Mouse (Mus musculus) stomach, embryonic 14.5 days (tissue): ENCODE measurements around the gene Cep57. TPM values are rescaled to one million over a fixed set of nuclear protein-coding genes. Genes with fewer than 3 reads are reported as not detected.
"Not testable (repeated sequence)": the region's sequence is repeated elsewhere in the genome, so short reads cannot be mapped to it uniquely, and the experiment has no call there.

Source experiments
- ATAC-seq: fragments of 200-750 bp; cut with Nextera tagmentation; 2 replicates; pipeline ENCODE4 v1.8.0; 2017; ENCODE audit warnings: low read depth, moderate TSS enrichment; ENCODE audit not compliant: insufficient number of reproducible peaks, insufficient read depth, low FRiP score
- H3K27ac ChIP-seq: fragments of 300-500 bp; sonication (generic); 2 replicates; pipeline ENCODE4 v1.5.1; 2014; ENCODE audit warnings: mild to moderate bottlenecking, low read length, moderate library complexity, mixed read lengths
- H3K27me3 ChIP-seq: fragments of 300-500 bp; sonication (generic); 2 replicates; pipeline ENCODE4 v1.6.1; 2014; ENCODE audit warnings: low read length, control low read depth, mixed read lengths; ENCODE audit not compliant: control insufficient read depth, insufficient read depth
- H3K36me3 ChIP-seq: fragments of 300-500 bp; sonication (generic); 2 replicates; pipeline ENCODE4 v1.6.1; 2014; ENCODE audit warnings: mild to moderate bottlenecking, control low read depth, low read length, moderate library complexity, mixed read lengths; ENCODE audit not compliant: control insufficient read depth, insufficient read depth
- H3K4me1 ChIP-seq: fragments of 300-500 bp; sonication (generic); 2 replicates; pipeline ENCODE4 v1.6.1; 2014; ENCODE audit warnings: low read length, control low read depth, mixed read lengths; ENCODE audit not compliant: control insufficient read depth, insufficient read depth
- H3K4me2 ChIP-seq: fragments of 300-500 bp; sonication (generic); replicated peaks from 2 replicates; pipeline ENCODE4 v1.6.1; 2014; ENCODE audit warnings: low read depth, low read length, control low read depth
- H3K4me3 ChIP-seq: fragments of 300-500 bp; sonication (generic); 2 replicates; pipeline ENCODE4 v1.5.1; 2014; ENCODE audit warnings: low read depth, low read length, control low read depth
- H3K9ac ChIP-seq: fragments of 300-500 bp; sonication (generic); replicated peaks from 2 replicates; pipeline ENCODE4 v1.6.1; 2014; ENCODE audit warnings: low read depth, mild to moderate bottlenecking, control low read depth, low read length, moderate library complexity, mixed read lengths
- H3K9me3 ChIP-seq: fragments of 300-500 bp; sonication (generic); 2 replicates; pipeline ENCODE4 v1.6.1; 2016; ENCODE audit warnings: low read depth, low read length, control low read depth; ENCODE audit not compliant: control insufficient read depth
- WGBS: fragments of 180-500 bp; shearing (Covaris S2); extraction: QIAGEN DNeasy Blood & Tissue Kit; methylation state at CpG from one replicate; pipeline ENCODE4 v1.1.7; 2014; 5-methylcytosine and 5-hydroxymethylcytosine counted together
- polyA plus RNA-seq: library from polyadenylated mRNA; unstranded; fragments of >200 nt; fragmentation: Nextera tagmentation; extraction: Ambion mirVana; gene quantifications from 2 replicates; pipeline ENCODE4 v1.2.1, GENCODE M21; 2014

Gene Cep57
- polyA plus RNA-seq, 1 experiment from 2014 or later = 64.7 TPM

- Histone ChIP-seq H3K9me3 (no peaks in the 10 kb centered on the region), H3K4me1 (peaks cover 15% of the 10 kb centered on the region; the same call in 1 of the 2 replicates), H3K9ac (no peak overlapping the region), H3K4me2 (no peak overlapping the region), H3K36me3 (peaks cover 53% of the 10 kb centered on the region), H3K27ac (no peak overlapping the region), H3K27me3 (no peaks in the 10 kb centered on the region), H3K4me3 (no peak overlapping the region)
- 95% methylated on average over 3 of the region's 3 CpGs for WGBS
- no peak for ATAC-seq
Measured at GRCm38 (mm10) chr9:13820774-13821173, 6.1 kb downstream of the Cep57 start.

DNA sequence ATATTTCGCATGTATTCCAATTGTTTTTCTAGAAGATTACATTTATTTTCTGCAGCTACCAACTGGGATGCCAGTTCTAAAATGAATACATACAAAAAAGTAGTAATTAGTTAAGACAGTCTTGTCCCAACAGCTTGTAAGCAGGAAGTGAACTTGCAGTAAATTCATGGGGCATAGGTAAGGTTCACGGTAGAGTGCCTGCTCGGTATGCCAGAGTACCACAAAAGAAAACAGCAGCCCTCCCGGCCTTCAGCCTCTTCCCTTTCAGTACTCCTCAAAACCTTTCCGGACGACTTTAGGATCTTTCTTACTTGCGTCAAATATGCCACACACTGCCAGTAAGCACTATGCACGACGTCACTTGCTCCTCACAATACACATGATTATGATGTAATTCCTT is 8.5 kb downstream of the Cep57 start:
- 91% methylated on average over 9 of the region's 9 CpGs for WGBS
- H3K4me3 ChIP-seq = no peak overlapping the region
- no peak overlapping the region for H3K4me2 ChIP-seq
- H3K9me3 ChIP-seq = no peaks in the 10 kb centered on the region
- peaks cover 69% of the 10 kb centered on the region for H3K36me3 ChIP-seq
- H3K9ac ChIP-seq = no peak overlapping the region
- H3K27ac ChIP-seq = no peak overlapping the region
- no peak for ATAC-seq
- no peaks in the 10 kb centered on the region for H3K4me1 ChIP-seq
- no peaks in the 10 kb centered on the region for H3K27me3 ChIP-seq

- ATAC-seq = no peak
- no peaks in the 10 kb centered on the region for H3K9me3 ChIP-seq
- H3K27ac ChIP-seq = no peak overlapping the region
- no peak overlapping the region for H3K4me2 ChIP-seq
- H3K27me3 ChIP-seq = no peaks in the 10 kb centered on the region
- H3K4me1 ChIP-seq = no peaks in the 10 kb centered on the region
- no peak overlapping the region for H3K4me3 ChIP-seq
- H3K9ac ChIP-seq = no peak overlapping the region
- H3K36me3 ChIP-seq = peaks cover 72% of the 10 kb centered on the region
Measured at GRCm38 (mm10) chr9:13809937-13810336, 17.0 kb downstream of the Cep57 start.

DNA sequence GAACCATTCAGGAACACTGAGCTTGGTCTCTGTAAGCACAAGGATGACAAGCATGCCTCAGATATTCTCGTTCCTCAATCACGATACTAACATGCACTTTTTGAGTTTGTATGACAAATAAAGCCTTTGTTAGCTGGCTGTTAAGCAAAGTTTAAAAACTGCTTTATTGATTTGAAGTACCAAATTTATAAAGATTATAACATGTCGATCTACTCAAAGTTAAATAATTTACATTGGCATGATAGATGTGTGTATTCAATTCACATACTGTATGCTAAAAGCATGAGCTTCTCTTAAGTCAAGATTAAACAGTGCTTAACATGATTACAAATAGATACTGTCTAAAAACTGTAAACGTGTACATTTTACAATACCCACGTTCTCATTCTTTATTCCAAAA is 19.2 kb downstream of the Cep57 start:
- peaks cover 63% of the 10 kb centered on the region for H3K36me3 ChIP-seq
- H3K27me3 ChIP-seq = no peaks in the 10 kb centered on the region
- ATAC-seq = no peak
- WGBS = 77% methylated on average over 5 of the region's 5 CpGs
- H3K4me1 ChIP-seq = no peaks in the 10 kb centered on the region
- H3K4me2 ChIP-seq = no peak overlapping the region
- H3K9me3 ChIP-seq = no peaks in the 10 kb centered on the region
- H3K9ac ChIP-seq = no peak overlapping the region
- H3K4me3 ChIP-seq = no peak overlapping the region
- no peak overlapping the region for H3K27ac ChIP-seq

GRCm38 (mm10) chr9:13806854-13807253 is 20.1 kb downstream of the Cep57 start:
- H3K9me3 ChIP-seq = no peaks in the 10 kb centered on the region
- peaks cover 58% of the 10 kb centered on the region for H3K36me3 ChIP-seq
- H3K4me3 ChIP-seq = no peak overlapping the region
- no peaks in the 10 kb centered on the region for H3K27me3 ChIP-seq
- H3K4me1 ChIP-seq = no peaks in the 10 kb centered on the region
- no peak overlapping the region for H3K27ac ChIP-seq
- 91% methylated on average over 7 of the region's 7 CpGs for WGBS
- ATAC-seq = no peak
- no peak overlapping the region for H3K9ac ChIP-seq
- H3K4me2 ChIP-seq = no peak overlapping the region

DNA sequence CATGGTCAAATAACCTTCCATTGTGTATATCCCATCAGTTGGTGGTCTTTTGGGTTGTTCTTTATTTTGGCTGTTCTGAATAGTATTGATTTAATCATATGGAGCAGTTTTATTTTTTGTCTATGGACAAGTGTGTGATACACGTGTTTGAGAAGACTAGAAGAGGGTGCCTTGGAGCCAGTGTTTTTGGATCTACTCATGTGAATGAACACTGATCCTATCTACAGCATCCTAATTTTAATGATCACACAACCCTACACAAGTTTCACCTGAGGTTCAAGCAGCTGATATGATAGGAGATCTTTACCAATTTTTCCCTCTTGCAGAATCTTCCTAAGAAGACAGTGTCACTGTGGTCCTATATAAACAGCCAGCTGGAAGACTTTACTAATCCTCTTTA is 22.4 kb downstream of the Cep57 start:
- Histone ChIP-seq H3K27ac (no peak overlapping the region), H3K4me2 (no peak overlapping the region), H3K9ac (no peak overlapping the region), H3K4me1 (no peaks in the 10 kb centered on the region), H3K27me3 (no peaks in the 10 kb centered on the region), H3K9me3 (no peaks in the 10 kb centered on the region), H3K4me3 (no peak overlapping the region), H3K36me3 (peaks cover 53% of the 10 kb centered on the region)
- ATAC-seq = no peak
- 74% methylated on average over 1 of the region's 1 CpGs for WGBS

GRCm38 (mm10) chr9:13794756-13795155 is 32.2 kb downstream of the Cep57 start:
- H3K4me1 ChIP-seq = no peaks in the 10 kb centered on the region
- no peak for ATAC-seq
- no peak overlapping the region for H3K4me3 ChIP-seq
- no peak overlapping the region for H3K27ac ChIP-seq
- WGBS = 89% methylated on average over 2 of the region's 2 CpGs
- peaks cover 44% of the 10 kb centered on the region for H3K36me3 ChIP-seq
- no peak overlapping the region for H3K9ac ChIP-seq
- no peaks in the 10 kb centered on the region for H3K9me3 ChIP-seq
- H3K4me2 ChIP-seq = no peak overlapping the region
- no peaks in the 10 kb centered on the region for H3K27me3 ChIP-seq

DNA sequence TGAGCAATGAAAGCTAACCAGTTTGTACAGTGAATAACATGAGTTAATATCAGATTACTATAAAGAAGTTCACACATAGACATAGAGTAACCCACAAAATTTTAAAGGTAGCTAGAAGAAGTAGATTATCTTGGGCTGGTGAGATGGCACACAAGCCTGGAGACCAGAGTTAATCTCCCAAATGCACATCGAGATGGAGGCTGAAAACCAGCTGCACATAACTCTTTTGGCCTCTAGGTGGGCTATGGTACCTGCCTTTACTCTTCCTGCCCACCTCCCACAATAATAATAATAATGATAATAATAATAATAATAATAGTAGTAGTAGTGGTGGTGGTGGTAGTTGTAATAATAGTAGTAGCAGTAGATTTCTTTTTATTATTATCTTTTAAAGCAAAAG is 32.6 kb downstream of the Cep57 start:
- Histone ChIP-seq H3K9me3 (no peaks in the 10 kb centered on the region), H3K36me3 (peaks cover 43% of the 10 kb centered on the region)
- no peak for ATAC-seq

DNA sequence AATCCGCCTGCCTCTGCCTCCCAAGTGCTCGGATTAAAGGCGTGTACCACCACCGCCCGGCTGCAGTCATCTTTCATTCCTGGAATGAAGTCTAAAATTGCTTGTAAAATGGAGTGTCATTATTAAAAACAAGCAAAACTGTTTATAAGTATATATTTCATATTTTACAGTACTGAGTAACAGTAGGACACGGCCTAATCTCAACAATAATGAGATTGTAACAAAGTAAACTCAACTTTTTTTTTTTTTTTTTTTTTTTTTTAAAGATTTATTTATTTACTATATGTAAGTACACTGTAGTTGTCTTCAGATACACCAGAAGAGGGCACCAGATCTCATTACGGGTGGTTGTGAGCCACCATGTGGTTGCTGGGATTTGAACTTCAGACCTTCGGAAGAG is 36.0 kb downstream of the Cep57 start:
- 95% methylated on average over 7 of the region's 8 CpGs for WGBS
- H3K9me3 ChIP-seq, H3K4me2 ChIP-seq, ATAC-seq, H3K9ac ChIP-seq, H3K27ac ChIP-seq, H3K4me1 ChIP-seq, H3K27me3 ChIP-seq, H3K4me3 ChIP-seq: not testable (repeated sequence)
- H3K36me3 ChIP-seq = peaks cover 39% of the 10 kb centered on the region

More for the DNA sequence above, 32.6 kb downstream of the Cep57 start:
- Histone ChIP-seq H3K27ac (no peak overlapping the region), H3K9ac (no peak overlapping the region), H3K4me2 (no peak overlapping the region), H3K4me3 (no peak overlapping the region), H3K4me1 (no peaks in the 10 kb centered on the region), H3K27me3 (no peaks in the 10 kb centered on the region)
- 78% methylated on average over 1 of the region's 1 CpGs for WGBS
